Mouse (Mus musculus) gastrocnemius, postnatal 25 days (tissue): ENCODE results near the gene Nans. TPM values are rescaled to one million over a fixed set of nuclear protein-coding genes. Genes with fewer than 3 reads are reported as not detected.

Source experiments
- DNase-seq: peaks from one replicate; pipeline ENCODE4 v3.0.0; 2022
- total RNA-seq, 2 experiments: library from RNA; stranded (reverse); gene quantifications; 1 replicate in 1 of 2; 2 replicates in 1 of 2; pipeline ENCODE4 v1.2.3; 2021

Gene Nans
- total RNA-seq, 2 experiments from 2014 or later, result 16.9 to 21.1 TPM

GRCm38 (mm10) chr4:46532926-46533325, 43.9 kb downstream of the Nans start:
- DNase-seq, result no peak

- DNase-seq, result no peak
Observed at GRCm38 (mm10) chr4:46533934-46534720, 45.1 kb downstream of the Nans start.

- DNase-seq, result no peak
Observed at GRCm38 (mm10) chr4:46535094-46535830, 46.2 kb downstream of the Nans start.

- DNase-seq, result no peak
Observed at GRCm38 (mm10) chr4:46535840-46536361, 46.9 kb downstream of the Nans start, which contains the start of gene Trim14. Gene Trim14, minus strand, starts transcription at chr4:46536141.

- DNase-seq, result no peak
Observed at GRCm38 (mm10) chr4:46539167-46539566, 50.1 kb downstream of the Nans start.

GRCm38 (mm10) chr4:46541707-46542106, 52.7 kb downstream of the Nans start:
- no peak for DNase-seq

- no peak for DNase-seq
Observed at GRCm38 (mm10) chr4:46543366-46544050, 54.5 kb downstream of the Nans start.

- no peak for DNase-seq
Observed at GRCm38 (mm10) chr4:46544313-46544712, 55.3 kb downstream of the Nans start.

GRCm38 (mm10) chr4:46545498-46545897, 56.5 kb downstream of the Nans start:
- no peak for DNase-seq

- DNase-seq, result no peak
Observed at GRCm38 (mm10) chr4:46546709-46547108, 57.7 kb downstream of the Nans start.

GRCm38 (mm10) chr4:46549979-46550378, 60.9 kb downstream of the Nans start:
- DNase-seq, result no peak

GRCm38 (mm10) chr4:46550406-46550805, 61.4 kb downstream of the Nans start:
- no peak for DNase-seq

Other genes starting within 250 kb of the Nans start
- not detected for gene Foxe1, start 145.6 kb upstream of the Nans start, total RNA-seq
- 1 to 10 TPM; 2.9 to 3.1 TPM for gene Trmo, start 99.8 kb upstream of the Nans start, total RNA-seq
- gene Hemgn, start 75.7 kb upstream of the Nans start, total RNA-seq, result not detected
- 10 to 100 TPM; 54.1 to 59.9 TPM for gene Anp32b, start 38.3 kb upstream of the Nans start, total RNA-seq
- 1 to 10 TPM in 1 of 2 experiments, under 1 TPM in 1; 0.46 to 1.4 TPM for gene Trim14, start 46.9 kb downstream of the Nans start, total RNA-seq
- under 1 TPM in 1 of 2 experiments, not detected in 1; 0.20 TPM for gene Coro2a, start 113.0 kb downstream of the Nans start, total RNA-seq
- gene Tbc1d2, start 161.0 kb downstream of the Nans start, total RNA-seq, result under 1 TPM; 0.64 to 0.78 TPM